In genomic region chr6:54715697-54716096, GRCm38 (mm10) we compare ENCODE assay signal across 23 mouse cellular contexts. TPM values are rescaled to one million over a fixed set of nuclear protein-coding genes. Genes with fewer than 3 reads are reported as not detected.
A peak's percentile ranks its signal among the peaks of the same experiment; 100 is the strongest.
DNase-seq lines count a peak whose midpoint lies in the region; ATAC-seq and TF ChIP-seq lines count a peak whose summit lies in the region.
"Had no signal": no experiment of that assay in that cellular context is flagged by ENCODE, and none has a peak within 500 bp of the region (broad histone marks: within the 10 kb centered on the region; RNA-seq: fewer than 3 reads in every experiment).

No protein-coding gene starts in this region.

- H3K27me3 ChIP-seq in lung, postnatal 0 days (replicated peaks; ENCODE audit: insufficient read depth, low read length) = no peaks in the 10 kb centered on the region
- H3K27me3 ChIP-seq: forebrain, embryonic 15.5 days; intestine, embryonic 15.5 days; liver, embryonic 12.5 days had no signal

- TF ChIP-seq POLR2A in bone marrow, adult 2 months (IDR thresholded peaks at IDR 0.05; ENCODE audit: borderline replicate concordance, control insufficient read depth, low read depth, low read length) = no peak

- no peaks in the 10 kb centered on the region for H3K9me3 ChIP-seq in lung, postnatal 0 days (ENCODE audit: low read length)
- H3K9me3 ChIP-seq: embryonic facial prominence, embryonic 10.5 days; forebrain, embryonic 15.5 days; intestine, embryonic 15.5 days; liver, embryonic 12.5 days had no signal

- H3K9ac ChIP-seq in lung, postnatal 0 days (replicated peaks; ENCODE audit: low read depth) = no peak overlapping the region
- H3K9ac ChIP-seq: forebrain, embryonic 15.5 days; intestine, embryonic 15.5 days; liver, embryonic 12.5 days had no signal

- no peaks in the 10 kb centered on the region for H3K4me1 ChIP-seq in lung, postnatal 0 days (ENCODE audit: insufficient read depth, low read depth, low read length)
- peaks cover 3% of the 10 kb centered on the region; the same call in 1 of the 2 replicates for H3K4me1 ChIP-seq in bone marrow, adult 2 months (ENCODE audit: control insufficient read depth, insufficient read depth, low read length)

- DNase-seq in lung, postnatal 36 days = peak; percentile 10
- no peak for DNase-seq in lung, postnatal 0 days (ENCODE audit: low spot score)
- DNase-seq in naive thymus-derived CD4-positive, alpha-beta T cell, adult 2 months (ENCODE audit: low read depth) = peak; percentile 82
- peak; percentile 54 for DNase-seq in thymus, postnatal 25 days
- DNase-seq in kidney, adult 8-10 months = no peak
- DNase-seq in layer of hippocampus, postnatal 25 days (ENCODE audit: extremely low spot score in 1 of 2, low spot score in 1 of 2) = no peak
- DNase-seq in layer of hippocampus, adult 9-11 months = no peak
- DNase-seq: adrenal gland, postnatal 36 days; cerebellum, postnatal 14 days; gastrocnemius, postnatal 10 days; left cerebral cortex, postnatal 4 days; lung, postnatal 10 days; right cerebral cortex, postnatal 25 days had no signal

- H3K4me2 ChIP-seq in lung, postnatal 0 days (replicated peaks; ENCODE audit: low read depth, low read length) = no peak overlapping the region
- H3K4me2 ChIP-seq: forebrain, embryonic 15.5 days; heart, embryonic 11.5 days; intestine, embryonic 15.5 days; liver, embryonic 12.5 days; midbrain, embryonic 11.5 days had no signal

- ATAC-seq in lung, postnatal 0 days = no peak
- ATAC-seq: forebrain, embryonic 15.5 days; intestine, embryonic 15.5 days; liver, embryonic 12.5 days had no signal

- no peak for TF ChIP-seq EP300 in lung, postnatal 0 days (IDR thresholded peaks at IDR 0.05)

- H3K36me3 ChIP-seq in lung, postnatal 0 days (ENCODE audit: insufficient read depth, low read length) = no peaks in the 10 kb centered on the region
- H3K36me3 ChIP-seq: embryonic facial prominence, embryonic 10.5 days; forebrain, embryonic 15.5 days; intestine, embryonic 15.5 days; liver, embryonic 12.5 days had no signal

- no peak overlapping the region for H3K4me3 ChIP-seq in lung, postnatal 0 days (ENCODE audit: low read depth, low read length)
- no peak overlapping the region for H3K4me3 ChIP-seq in bone marrow, adult 2 months (replicated peaks; ENCODE audit: control insufficient read depth, low read depth, low read length)
- H3K4me3 ChIP-seq: embryonic facial prominence, embryonic 10.5 days; erythroblast, embryonic 14.5 days; forebrain, embryonic 15.5 days; intestine, embryonic 15.5 days; layer of hippocampus, adult 2 months; liver, embryonic 12.5 days had no signal

- H3K27ac ChIP-seq in lung, postnatal 0 days (ENCODE audit: low read length) = no peak overlapping the region
- peak overlapping the region; percentile 53; the same call in 1 of the 2 replicates for H3K27ac ChIP-seq in bone marrow, adult 2 months (ENCODE audit: control insufficient read depth, insufficient read depth, low read depth, low read length, poor library complexity)
- H3K27ac ChIP-seq: embryonic facial prominence, embryonic 10.5 days; forebrain, embryonic 15.5 days; intestine, embryonic 15.5 days; kidney, postnatal 0 days; layer of hippocampus, adult 2 months; liver, embryonic 12.5 days had no signal

- TF ChIP-seq CTCF in lung, postnatal 0 days (IDR thresholded peaks at IDR 0.05) = no peak
- TF ChIP-seq CTCF in bone marrow, adult 2 months (IDR thresholded peaks at IDR 0.05; ENCODE audit: control insufficient read depth, insufficient read depth, low read length) = no peak

- 10% methylated on average over 2 of the region's 2 CpGs for WGBS in lung, postnatal 0 days
- WGBS in bone marrow, adult 2 months = 0% methylated on average over 2 of the region's 2 CpGs

RNA-seq across cellular contexts. Expression of gene Mturn, which starts 34.3 kb away (rescaled TPM):
- 6.1 and 8.8 TPM in 2 replicates for polyA plus RNA-seq in lung, postnatal 0 days (2015; fragmentation: Nextera tagmentation; extraction: Ambion mirVana)
- polyA plus RNA-seq in bone marrow, adult 2 months (2011; ENCODE audit: insufficient read depth, insufficient read length, low replicate concordance, missing spikeins) = 4.4 and 4.6 TPM in 2 replicates
- total RNA-seq in layer of hippocampus, postnatal 25 days (2021) = 100 to 1,000 TPM; 135 to 145 TPM

Comparison
In these comparisons a context has a peak if more than half of its experiments do, and no peak if none do; other contexts are left out.
1. DNase-seq: peak in lung, postnatal 36 days (single experiment), naive thymus-derived CD4-positive, alpha-beta T cell, adult 2 months (single experiment) and thymus, postnatal 25 days (single experiment); none in lung, postnatal 0 days (single experiment), kidney, adult 8-10 months (0 of 2), layer of hippocampus, postnatal 25 days (0 of 2) and layer of hippocampus, adult 9-11 months (single experiment).